Mouse (Mus musculus): ENCODE measurements around the gene Ccdc125.

Ccdc125 gene

DNA sequence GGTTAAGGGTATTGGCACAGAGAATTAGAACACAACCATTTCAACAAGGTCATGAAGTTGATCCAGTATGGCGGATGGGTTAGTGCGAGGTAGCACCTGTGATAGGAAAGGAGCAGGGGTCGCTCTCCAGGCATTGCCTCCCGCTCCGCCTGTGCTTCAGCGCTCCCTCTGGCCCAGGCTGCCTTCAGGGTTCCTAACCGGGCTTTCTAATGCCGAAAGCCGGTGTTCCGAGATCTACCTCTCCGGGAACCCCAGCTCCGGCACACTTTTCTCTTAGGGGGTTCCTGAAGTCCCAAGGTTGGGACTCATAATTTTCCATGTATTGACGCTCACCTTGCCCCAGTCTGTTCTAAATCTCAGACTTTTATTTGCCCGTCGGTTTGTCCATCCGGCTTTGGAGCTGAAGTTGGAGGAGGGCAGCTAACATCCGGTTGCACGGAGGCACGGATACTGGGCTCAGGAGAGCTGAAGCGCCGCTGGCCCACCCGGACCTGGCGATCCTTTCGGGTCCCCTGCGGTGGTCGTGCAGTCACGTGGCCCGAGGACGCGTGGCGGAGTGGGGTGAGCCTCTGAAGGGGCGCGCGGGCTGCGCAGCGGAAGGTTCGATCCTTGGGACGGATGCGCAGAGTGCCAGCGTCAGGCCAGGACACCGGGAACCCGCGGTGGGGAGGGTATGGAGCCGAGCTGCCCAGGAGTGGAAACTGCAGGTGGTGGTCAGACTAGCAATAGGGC lies at the start of gene Ccdc125:
Gene Ccdc125 (plus strand): TSS at position 427 of the 732 bp plus-strand sequence.
- peak; percentile 66 for DNase-seq (ENCODE audit: low spot score)

DNA sequence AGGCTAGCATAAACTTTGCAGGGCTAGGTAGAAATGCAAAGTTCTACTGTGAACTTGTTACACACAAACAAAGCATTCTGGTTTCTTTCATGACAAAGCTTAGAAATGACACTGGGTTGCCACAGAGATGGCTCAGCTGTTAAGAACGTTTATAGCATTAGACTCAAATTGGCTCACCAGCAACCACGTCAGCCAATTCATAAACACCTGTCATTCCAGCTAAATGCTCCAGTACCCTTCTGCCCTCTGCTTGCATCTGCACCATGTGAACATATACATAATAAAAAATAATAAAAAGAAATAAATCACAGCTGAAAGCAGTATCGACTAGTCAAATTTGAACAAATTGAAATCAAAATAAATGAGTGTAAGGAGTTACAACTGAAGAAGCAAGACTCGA lies 47.3 kb upstream of the Ccdc125 start:
- no peak for DNase-seq (ENCODE audit: low spot score)

DNA sequence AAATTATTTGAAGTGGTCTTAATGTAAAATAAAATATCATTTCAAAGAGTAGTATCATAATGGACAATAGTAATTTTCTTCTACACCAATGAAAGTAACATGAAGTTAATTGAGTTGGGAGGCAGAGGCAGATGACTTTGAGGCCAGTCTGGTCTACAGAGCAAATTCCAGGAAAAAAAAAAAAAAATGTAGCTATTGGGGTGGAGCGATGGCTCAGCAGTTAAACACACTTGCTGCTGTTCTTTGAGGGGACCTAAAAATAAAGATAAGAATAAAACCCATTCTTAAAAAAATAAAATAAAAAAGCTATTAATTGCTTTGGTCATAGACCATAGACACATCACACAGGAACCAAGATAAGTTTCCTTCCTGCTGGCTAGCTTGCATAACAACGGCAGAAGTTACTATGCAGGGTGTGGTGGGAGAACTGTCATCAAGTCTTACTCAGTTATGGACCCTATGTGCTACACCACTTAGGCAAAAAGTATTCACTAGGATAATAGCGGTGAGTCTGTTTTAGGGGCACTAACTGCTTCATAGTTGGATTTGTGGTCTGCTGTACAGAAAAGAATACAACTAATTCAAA lies 35.3 kb upstream of the Ccdc125 start:
- DNase-seq (ENCODE audit: low spot score) = no peak

DNA sequence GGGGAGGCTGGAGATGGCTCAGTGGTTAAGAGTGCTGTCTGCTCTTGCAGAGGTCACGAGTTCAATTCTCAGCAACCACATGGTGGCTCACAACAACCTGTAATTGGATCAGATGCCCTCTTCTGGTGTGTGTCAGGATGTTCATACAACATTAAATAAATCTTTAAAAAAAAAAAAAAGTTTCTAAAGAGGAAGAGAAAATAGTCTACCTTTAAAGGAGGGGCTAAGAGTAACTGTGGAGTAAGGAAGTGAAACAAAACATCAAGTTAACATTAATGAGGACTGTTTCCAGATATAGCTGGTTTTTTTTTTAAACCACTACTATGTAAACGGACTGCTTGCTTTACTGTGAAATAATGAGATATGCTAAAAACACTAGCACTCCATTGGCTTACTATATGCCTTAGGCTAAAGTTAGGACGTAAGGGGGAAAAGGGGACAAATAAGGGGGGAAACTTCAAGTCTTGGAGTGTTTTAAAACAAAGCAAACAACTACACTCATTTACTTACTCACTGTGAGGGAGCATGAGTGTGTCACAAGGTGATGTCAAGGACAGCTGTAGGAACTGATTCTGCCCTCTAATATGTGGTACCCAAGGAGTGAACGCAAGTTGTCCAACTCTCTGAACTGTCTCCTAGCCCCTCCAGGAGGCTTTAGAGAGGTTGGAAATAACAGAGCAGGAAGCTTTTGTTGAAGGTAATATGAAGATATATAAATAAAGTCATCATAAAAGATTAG lies 26.9 kb upstream of the Ccdc125 start:
- DNase-seq (ENCODE audit: low spot score) = no peak

DNA sequence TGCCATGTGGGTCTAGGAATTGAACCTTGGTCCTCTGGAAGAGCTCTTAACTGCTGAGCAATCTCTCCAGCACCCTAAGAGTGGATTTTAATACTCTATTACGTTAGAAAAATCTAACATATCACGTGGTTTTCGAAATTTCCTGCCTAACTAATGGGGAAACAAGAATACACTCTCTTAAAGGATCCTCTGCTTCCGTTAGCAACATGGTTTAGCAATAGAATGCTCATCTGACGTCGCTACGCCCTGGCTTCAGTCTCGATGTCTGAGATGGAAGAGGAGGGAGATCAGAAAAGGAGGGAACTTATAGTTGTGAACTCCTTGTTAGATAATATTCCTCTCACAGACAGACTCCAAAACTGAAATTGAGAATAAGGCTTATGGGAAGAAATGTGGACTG lies 21.3 kb upstream of the Ccdc125 start:
- DNase-seq (ENCODE audit: low spot score) = no peak

DNA sequence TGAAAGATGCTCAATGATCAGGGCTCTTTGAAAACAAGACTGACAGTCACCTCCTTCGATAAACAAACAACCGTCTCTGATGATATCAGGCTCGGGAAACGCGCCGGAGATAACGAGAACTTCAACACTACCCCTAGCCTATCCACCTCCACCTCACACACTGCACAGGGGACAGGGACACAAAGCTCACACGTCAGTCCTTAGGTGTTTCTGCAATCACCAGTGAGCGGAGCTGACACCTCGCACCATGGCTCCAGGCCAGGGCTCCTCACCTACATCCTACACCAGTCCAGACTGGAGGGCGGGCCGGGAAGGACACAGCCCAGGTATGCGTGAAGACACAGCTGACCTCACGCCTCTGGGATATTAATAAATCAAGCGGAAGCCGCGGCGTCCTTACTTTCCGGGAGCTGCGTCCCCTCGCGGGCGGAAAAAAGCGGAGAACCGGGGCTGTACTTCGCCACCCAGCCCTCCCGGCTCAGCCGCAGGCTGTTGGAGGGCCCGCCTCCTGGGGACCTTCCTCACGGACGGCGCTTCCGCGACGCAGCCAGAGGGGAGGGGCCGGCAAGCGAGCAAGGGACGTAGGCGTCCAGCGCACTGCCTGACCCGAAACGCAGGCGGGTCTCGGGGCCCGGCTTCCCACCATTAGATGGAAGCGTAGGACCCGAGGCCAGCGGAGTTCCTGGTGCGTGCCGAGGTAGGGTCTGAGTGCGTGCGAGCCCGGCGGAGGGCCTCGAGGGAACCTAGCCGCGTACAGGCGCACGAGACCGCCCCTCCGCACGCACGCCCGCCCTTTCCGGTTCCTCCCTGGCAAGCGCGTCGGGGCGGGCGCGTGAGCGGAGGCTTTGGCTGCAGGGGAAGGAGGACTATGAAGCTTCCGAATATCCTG lies 18.7 kb upstream of the Ccdc125 start, which contains the start of the genes Ak6 and Rad17:
Gene Ak6 (plus strand): TSS at position 430 of the 889 bp plus-strand sequence.
Gene Rad17 (minus strand): TSS at position 502 of the 889 bp plus-strand sequence.
- peak; percentile 89 for DNase-seq (ENCODE audit: low spot score)

DNA sequence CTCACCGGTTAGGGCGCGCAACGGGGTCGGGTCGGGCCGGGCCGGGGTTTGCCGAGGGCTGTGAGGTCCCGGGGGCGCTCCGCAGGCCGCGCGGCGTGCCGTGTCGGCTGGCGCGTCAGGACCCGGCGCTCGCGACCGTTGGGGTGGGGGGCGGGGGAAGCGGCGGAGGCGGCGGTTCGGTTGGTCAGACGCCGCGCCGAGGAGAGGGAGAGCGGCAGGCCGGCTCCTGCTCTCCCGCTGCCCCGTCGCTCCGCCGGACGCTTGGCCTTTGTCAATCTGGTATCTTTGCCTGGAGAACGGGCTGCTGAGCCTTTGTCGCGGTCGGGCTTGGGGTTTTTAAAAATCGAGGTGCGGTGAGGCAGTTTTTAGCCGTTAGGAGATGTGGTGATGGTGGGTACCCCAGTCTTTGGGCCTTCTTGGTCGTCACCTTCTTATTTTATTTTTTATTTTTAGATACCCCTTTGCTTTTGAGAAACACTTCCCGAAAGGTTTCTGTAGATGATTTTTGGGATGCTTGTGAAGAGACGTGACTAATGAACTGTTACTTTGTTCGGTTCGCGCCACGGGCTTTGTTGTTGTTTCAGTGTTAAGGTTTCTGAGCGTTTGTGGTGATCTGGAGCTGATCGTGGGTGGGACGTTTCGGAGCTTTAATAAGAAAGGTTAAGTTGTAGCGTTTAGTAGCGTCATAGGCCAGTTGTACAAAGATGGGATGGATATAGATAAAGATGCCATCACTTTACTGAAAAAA lies 17.9 kb upstream of the Ccdc125 start, which contains the start of gene Taf9:
Gene Taf9 (plus strand): TSS at position 141 of the 748 bp plus-strand sequence.
- peak; percentile 7 for DNase-seq (ENCODE audit: low spot score)

DNA sequence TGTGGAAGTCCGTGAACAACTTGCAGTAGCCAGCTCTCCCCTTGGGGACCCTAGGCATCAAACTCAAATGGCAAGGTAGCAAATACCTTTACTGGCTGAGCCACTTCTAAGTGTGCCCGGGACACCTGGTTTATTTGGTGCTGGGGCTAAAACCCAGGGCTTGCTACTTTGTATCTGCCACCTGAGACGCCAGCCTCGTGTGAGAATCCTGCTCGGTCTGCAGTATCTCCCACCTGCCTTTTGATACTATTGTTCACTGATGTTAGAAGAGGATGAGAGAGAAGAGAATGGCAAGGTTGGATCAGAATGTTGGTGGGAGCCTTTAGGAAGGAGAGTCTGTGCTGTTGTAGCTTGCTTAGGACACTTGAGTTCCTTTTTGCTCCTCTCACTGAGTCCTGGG lies 11.4 kb upstream of the Ccdc125 start:
- no peak for DNase-seq (ENCODE audit: low spot score)

DNA sequence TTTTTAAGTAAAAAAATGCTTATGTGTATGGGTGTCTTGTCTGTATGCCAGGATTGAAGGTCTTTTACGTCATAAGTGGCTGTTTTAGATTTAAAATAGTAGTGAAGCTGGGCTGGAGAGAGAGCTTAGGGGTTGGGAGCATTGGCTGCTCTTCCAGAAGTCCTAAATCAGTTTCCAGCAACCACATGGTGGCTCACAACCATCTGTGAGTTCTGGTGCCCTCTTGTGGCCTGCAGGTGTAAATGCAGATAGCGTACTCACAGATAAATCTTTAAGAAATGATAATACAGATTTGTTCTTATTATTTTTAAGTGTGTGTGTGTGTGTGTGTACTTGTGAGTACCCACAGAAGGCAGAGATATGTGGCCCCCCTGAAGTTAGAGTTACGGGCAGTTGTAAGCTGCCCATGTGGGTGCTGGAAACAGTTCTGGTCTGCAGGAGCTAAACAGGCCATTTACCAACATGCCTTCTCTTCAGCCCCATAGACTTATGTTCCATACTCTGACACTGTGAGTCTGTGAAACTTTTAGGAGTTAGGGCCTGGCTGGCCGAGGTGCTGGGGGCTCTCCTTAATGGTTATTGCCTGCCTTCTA lies 9.6 kb upstream of the Ccdc125 start:
- DNase-seq (ENCODE audit: low spot score) = peak; percentile 83

DNA sequence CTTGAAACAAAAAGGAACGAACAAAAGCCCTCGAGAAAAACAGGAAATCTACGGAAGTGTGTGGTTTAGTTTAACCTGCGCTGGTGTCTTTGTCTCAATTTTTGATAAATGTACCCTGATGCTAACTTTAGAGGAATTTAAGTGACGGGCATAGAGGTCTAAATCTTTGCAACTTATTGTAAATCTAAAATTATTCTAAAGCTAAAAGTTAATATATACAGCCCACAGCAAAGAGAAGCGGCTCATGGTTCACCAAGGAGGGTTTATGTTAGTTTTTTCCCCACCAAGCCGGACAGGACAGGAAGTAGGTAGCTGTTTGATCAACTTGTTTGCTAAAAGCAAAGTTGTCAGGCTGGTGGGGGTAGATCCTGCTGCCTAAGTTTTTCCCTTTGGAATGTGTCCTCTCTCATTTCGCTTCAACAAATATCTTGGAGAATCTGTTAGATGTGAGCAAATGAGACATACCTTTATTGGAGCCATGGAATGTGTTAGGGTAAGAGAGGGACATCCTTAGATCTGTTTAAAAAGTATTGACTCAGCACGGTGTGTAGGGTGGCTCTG lies 744 bp downstream of the Ccdc125 start:
- peak; percentile 35 for DNase-seq (ENCODE audit: low spot score)

DNA sequence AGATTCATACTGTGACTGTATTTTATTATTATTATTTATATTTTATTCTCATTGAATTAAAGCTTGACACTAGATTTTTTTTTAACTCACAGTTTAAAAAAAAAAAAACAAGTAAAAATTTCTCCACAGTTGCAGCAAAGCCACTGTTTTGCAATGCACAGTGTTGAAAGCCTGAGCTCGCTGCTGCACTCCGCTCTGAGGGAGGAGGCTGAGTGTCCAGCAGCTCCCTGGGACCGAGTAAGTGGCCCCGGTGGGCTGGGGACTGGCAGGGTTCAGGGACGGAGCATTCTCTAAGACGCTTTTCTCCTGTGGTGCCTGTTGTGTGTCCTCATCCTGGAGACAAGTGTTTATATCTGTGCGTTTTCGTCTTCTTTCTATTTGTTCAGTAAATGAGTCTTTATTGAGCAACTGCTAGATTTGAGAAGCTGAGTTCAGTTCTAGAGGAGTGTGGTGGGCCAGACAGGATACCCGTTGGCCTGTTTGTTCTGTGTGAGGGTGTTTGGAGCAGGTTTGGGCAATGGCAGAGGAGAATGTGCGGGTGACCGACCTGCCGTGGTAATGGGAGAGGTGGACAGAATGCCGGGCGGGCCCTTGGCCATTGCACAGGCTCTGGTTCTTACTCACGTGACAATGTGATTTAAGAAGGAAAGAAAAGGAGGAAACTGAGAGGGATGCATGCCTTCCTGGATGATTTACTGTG lies 6.6 kb downstream of the Ccdc125 start:
- DNase-seq (ENCODE audit: low spot score) = no peak

DNA sequence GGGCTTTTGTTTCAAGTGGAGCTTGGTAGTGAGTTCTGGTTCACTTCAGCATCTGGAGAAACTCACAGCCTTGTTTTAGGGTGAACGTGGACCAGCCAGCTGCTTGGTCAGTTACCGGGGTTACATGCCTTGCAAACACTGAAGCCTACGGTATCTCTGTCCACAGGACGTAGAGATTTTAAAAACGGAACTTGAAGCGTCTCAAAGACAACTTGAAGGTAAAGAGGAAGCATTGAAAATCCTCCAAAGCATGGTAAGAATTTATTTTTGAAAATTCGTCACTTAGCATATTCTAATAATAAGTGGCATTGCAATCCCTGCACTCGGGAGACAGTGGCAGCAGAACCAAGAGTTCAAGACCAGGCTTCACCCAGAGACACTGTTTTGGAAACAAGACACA lies 12.1 kb downstream of the Ccdc125 start:
- no peak for DNase-seq (ENCODE audit: low spot score)

DNA sequence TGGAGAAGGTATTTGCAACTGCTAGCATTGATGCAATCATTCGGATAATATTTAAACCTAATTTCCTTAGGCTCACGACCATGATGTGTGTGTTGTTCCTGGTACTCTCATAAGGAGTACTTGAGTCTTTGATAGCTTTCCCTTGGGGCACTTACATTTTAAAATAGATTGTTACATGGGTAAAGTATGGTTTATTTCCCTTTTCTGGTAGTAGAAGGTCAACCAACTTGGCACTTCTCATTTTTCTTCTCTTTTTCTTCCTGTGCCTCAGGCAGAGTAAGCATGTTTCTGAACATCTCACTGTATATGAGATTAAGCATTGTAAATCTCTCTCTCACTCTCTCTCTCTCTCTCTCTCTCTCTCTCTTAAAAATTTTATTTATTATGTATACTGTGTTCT lies 13.3 kb downstream of the Ccdc125 start:
- no peak for DNase-seq (ENCODE audit: low spot score)

DNA sequence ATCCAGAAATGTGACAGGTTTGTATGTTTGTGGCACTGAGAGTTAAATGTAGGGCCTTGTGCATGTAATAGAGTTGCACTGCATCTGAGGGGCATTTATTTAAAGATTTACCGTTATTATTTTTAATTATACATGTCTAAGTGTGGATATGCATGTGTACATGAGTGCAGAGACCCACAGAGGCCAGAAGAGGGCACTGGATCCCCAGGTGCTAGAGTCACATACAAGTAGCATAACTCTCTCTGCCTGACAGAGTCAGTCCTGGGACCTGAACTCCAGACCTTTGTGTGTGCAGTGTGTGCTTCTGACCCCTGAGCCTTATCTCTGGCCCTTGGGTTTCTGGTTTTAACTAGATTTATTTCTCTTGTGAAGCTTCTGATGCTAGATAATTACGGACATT lies 14.8 kb downstream of the Ccdc125 start:
- DNase-seq (ENCODE audit: low spot score) = peak; percentile 25

DNA sequence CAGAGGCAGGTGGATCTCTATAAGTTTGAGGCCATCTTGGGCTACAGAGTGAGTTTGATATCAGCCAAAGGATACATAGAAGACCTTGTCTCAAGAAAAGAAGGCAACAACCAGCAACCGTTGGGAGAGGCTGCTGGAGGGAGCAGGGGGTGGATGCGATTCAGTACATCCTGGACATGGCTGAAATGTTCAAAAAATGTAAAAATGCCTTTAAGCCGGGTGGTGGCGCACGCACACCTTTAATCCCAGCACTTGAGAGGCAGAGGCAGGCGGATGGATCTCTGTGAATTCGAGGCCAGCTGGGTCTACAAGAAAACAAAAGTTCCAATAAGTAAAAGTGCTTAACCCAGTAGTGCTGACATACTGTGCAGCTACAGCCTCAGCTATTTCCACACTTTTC lies 18.0 kb downstream of the Ccdc125 start:
- DNase-seq (ENCODE audit: low spot score) = no peak

DNA sequence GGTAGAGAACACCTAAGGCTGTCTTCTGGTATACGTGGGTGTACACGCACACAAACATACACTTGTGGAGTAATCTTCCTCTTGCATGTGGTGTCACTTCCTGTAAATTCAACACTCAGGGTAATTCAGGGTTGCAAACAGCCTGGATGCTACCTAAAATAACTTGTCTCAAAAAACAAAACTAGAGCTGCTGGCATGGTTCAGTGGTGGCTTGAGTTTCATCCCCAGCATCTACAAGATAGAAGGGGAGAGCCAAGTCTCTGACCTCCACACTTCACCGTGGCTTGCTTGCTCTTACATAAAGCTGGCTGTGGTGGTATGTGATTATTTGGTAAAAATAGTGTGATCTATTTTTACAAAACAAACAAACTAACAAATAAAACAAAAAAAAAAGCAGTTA lies 28.0 kb downstream of the Ccdc125 start:
- DNase-seq (ENCODE audit: low spot score) = no peak

DNA sequence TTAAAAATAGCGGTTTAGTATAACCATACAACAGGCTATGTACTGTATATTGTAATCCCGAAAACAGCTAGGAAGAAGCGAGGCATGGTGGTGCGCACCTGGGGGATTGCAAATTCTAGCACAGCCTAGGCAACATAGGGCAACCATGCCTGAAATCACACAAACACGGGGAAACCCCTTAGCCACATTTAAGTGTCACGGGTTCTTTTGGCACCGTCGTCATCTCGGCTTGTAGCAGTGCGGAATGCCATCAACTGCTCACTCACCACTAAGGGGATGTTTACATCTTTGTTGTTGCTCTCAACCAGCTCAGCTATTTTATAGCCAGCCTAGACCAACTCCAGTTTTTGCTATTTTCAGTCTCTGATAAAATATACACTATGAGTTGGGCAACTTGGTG lies 29.3 kb downstream of the Ccdc125 start:
- DNase-seq (ENCODE audit: low spot score) = no peak

DNA sequence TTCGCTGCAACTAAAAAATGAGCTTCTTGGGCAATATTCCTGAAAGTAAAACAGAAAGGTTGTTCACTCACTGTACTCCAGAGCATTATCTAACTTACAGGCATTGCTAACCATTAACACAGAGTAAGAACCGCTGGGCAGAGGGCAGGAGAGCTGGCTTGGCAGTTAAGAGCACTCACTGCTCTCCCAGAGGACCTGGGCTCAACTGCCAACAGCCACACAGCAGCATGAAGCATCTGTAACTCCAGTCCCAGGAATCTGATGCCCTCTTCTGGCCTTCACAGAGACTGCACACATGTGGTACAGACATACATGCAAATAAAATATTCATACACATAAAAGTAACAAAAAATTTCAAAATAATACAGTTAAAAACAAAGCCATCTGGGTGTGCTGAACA lies 34.0 kb downstream of the Ccdc125 start:
- DNase-seq (ENCODE audit: low spot score) = no peak

DNA sequence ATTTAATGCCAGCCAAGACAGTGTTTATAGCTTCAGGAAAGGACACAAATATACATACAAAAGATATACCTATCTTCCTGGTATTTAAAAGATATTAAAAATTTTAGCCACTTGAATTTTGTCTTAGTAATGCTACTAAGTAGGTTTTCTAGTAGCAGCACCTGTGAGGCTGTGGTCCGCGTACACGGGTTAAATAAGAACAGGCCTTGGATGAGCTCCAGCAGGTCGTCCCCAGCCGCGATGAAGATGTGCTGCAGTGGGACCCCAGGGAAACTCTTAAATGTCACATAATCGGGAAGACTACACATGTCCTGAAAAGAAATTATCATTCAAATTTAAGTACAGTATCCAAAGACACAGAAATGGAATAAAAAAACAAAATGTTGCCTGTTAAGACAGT lies 36.7 kb downstream of the Ccdc125 start:
- DNase-seq (ENCODE audit: low spot score) = no peak

DNA sequence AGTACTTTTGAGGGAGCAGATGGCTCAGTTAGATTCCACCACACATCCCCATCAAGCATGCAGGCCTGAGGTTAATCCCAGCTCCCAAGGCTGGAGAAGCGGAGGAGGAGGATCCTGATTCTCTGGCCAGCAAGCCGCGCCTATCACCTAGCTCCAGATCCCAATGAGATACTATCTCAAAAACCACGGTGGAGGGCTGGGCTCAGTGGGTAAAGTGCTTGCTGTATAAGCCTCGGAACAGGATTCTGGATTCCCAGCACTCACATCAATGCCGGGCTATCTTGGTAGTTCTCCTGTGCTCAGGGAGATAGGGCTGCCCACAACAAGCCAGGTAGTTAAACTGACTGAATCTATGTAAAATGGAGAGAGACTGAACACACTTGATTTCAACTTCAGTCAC lies 46.0 kb downstream of the Ccdc125 start:
- DNase-seq (ENCODE audit: low spot score) = no peak

Measured in embryo, embryonic 10.5 days (tissue).